Mouse (Mus musculus): ENCODE measurements at regions not wholly inside any gene's neighbourhood (a gene's known extent, or its start where the extent isn't known, plus 50 kb on each side); places are given as distances from the start of the nearest gene placed in this dataset.
A peak's percentile ranks its signal among the peaks of the same experiment; 100 is the strongest.
"Not testable (repeated sequence)": the region's sequence is repeated elsewhere in the genome, so short reads cannot be mapped to it uniquely, and the experiment has no call there.

DNA sequence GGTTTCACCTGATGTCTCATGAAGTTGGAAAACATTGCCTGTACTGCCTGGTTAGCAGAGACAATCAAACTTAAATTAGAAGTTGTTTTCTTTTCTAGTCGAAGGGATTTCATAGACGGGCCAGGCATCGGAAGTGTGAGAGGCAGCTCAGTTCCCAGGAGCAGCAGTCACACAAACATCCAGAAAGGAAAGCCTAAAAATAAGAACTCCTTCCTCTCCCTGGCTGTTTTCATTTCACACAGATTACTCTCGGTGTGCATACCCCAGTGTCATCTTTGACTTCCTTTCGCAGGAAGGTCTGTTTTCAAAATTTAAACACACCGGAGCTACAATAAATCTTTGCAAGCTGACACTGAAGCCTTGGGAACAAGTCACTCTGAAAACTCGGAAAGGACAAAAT, 818.7 kb downstream of the Diaph3 start:
- no peak for DNase-seq (ENCODE audit: low spot score in 2 of 2)

DNA sequence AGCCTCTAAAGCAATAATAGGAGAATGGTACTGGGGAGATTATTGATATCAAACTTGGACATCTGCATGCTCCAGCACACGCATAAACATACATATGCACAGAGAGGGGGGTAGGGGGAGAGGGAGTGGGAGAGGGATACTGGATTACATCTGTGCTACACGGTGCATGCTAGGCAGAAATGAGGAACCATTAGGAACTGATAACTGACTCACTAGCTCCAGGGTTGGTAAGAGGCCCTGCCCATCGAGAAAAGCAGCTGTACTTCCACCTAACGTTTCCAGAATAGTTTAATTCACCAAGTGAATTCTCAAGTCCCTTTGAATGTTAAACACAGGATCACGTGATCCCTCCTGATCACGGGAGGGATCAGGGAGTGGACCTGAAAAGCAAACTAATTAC, 825.1 kb downstream of the Diaph3 start:
- DNase-seq (ENCODE audit: low spot score in 2 of 2), result no peak

DNA sequence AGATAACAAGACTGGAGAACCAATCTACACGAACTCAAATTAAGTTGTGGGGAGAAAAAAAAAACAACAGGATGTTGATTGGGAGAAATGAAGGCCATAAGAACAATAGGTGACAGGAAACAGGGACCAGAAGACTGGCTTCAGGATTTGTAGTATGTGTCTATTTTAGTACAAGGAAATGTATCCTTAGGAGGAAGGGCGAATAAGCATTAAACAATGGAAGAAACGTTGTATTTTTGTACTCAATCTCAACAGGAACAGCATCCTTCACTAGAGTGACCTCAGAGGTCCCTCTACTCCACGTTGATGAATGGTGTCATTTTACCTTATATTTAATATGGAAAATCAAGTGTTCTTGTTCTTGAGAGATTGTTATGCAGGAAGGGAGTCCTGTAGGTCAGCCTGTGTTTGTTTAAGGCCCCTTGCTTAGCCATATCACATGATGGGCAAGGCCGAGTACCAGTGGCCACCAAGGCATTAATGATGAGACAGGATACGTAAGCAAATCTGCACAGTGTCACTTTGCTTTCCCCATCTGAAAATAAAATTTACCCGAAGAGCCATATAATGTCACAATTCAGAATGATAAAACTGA, 832.0 kb downstream of the Diaph3 start:
- no peak for DNase-seq (ENCODE audit: low spot score in 2 of 2)

DNA sequence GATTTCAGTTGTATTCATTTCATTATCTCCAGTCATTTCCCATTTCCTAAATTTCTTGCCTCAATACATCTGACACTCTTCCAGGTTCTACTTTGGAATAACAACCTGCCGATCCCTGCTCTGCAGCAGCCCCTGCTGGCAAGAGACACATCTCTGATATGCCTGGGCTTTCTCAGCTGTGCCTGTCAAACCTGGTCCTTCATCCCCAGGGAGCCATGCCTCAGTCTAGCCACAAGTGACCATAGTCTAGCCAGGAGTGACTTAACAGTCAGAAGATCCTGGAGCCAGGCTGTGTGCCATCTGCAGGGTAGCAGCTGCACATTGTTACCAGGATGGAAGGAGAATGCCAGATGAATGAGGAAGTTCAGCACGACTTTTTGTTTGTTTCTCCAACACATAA, 833.2 kb downstream of the Diaph3 start:
- peak in 1 of 2 experiments; percentile 17 for DNase-seq (ENCODE audit: low spot score in 2 of 2)

DNA sequence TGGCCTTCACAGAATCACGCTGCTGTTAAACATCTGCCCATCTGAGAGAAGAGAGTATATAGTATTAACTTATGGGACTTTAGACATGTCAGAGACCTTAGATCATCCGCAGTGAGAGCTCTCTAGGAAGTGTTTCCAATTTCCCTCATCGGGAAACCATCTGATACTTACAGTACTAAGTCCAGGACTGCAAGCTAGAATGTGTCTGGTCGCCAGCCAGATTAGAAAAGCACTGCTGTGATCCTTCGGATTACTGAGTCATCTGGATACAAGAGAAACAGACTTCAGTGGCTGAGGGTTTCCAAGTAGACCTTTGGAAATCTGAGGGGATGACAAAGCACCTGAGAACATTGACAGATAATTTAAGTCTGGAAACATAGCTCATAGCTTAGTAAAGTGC, 839.4 kb downstream of the Diaph3 start:
- no peak for DNase-seq (ENCODE audit: low spot score in 2 of 2)

DNA sequence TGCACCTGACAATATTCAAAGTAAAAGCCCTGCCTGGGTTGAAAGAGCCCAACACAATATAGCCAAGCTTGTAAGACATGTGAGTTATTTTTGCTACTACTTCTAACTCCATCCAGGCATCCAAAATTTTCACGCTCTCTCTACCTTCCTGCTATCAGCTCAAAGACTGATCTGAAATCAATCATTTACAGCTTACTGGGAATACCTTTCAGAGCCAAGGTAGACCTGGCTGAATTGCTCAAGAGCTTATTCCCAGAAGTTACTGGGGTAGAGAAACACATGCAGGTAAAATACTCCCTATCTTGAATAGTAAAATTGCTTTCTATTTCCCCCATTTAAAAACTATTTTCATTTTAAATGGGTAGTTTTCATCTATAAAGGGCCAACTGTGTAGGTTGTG, 840.2 kb downstream of the Diaph3 start:
- DNase-seq (ENCODE audit: low spot score in 2 of 2), result no peak

DNA sequence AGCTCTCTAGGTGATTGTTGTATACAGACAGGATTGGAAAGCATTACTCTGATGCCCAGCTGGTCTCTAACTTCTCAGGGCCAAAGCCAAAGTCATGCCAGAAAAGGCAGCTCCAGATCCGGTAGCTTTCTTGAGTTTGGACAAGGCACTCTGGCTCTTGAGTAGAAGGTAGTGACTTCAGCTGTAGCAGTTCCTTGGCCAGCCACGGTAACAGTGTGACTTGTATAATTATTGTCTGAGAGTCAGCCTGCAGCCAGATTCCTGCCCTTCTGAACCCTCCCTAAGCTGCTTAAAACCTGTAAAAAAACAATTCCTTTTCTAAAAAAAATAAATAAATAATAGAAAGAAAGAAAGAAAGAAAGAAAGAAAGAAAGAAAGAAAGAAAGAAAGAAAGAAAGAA, 843.0 kb downstream of the Diaph3 start:
- DNase-seq (ENCODE audit: low spot score in 2 of 2), result no peak

DNA sequence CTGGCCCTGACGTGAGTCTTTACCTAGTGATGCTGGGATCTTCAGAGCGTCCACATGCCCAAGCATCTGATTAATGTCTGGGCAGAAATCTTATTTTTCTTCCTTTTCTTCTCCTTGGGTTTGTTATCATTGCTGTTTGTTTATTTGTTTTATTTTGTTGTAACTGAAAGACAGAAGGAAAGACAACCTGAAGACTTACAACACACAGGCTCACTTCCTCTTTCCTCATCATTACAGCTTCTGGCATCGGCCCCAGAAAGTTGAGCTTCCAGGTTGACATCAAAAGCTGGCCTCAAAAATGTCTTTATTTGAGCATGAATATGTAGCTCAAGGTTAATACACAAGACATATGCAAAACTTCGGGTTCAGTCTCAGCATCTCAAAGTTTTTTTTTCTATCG, 846.4 kb downstream of the Diaph3 start:
- DNase-seq (ENCODE audit: low spot score in 2 of 2), result not testable (repeated sequence)

DNA sequence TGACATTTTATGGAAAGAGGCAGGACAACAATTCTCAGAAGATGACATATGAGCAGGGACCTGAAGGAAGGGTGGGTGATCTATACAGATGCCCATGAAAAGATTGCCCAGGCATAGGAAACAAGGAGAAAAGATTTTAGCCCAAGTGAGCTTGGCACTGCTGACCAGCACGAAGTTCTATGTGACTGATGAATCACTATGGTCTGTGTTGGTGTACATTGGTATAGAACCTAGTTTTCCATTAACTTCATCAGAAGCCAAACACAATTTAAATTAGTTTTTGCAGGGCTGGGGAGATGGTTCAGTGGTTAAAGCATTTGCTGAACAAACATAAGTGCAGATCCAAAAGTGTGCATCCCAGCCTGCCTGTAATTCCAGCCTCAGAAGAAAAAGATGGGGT, 847.2 kb downstream of the Diaph3 start:
- DNase-seq (ENCODE audit: low spot score in 2 of 2), result no peak

DNA sequence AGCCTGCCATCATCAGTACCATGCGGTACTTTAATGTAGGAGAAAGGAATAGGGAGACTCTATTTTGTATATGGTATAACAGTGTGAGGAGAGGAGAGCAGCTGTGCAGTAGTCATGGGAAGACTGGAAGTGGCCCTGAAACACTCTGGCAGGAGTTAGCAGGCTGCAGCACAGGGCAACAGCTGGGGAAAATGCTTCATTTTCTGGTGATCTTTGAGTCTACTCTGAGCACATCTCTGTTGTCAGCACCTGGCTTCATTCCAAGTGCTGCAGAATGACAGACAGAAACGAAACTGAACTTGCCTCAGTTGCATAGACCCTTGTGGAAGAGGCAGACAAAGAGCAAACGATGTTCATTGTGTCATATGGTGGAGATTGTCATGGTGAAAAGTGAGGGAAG, 847.7 kb downstream of the Diaph3 start:
- DNase-seq (ENCODE audit: low spot score in 2 of 2), result no peak

DNA sequence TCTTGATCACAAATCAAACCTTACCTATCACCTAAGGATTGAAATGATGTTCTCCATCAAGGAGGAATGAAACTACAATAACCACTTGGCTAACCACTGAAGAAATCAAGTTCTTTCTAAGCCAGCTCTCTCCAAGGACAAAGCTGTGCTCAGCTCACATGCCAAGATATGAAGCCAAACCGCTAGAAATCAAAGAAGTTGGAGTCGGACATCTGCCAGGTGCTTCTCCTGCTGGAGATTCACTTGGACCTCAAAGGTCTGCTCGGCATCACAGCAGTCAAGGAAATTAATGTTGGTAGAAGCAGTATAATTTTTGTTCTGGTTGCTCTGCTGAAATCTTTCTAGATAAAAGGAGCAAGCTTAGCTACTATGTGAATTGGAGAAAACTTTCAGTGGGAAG, 850.5 kb downstream of the Diaph3 start:
- no peak for DNase-seq (ENCODE audit: low spot score in 2 of 2)

DNA sequence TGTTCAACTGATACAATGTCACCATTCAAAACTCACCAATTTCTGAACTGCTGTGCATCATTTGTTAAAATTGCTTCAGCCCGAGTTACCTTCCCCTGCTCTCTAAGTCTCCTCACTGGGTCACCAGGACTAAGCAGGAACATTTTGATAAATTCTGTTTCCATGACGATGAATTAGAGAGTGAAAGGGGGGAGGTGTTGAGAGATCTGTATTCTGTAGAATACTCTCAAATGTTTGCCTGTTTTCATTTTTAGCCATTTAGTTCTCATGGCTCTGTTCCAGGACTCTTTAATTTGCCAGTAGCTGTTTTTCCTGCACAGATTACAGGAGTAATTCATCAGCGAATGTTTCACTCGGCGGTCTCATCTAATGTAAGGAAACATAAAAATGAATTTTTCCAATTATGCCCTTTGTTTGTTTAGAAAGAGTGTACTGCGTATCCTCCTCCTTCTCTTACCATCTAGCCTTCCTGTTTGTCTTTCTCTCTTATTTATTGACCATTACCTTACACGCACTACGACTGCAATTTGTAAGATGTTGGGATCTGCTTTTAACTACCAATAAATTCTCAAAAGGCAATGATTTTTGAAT, 879.3 kb downstream of the Diaph3 start:
- no peak for DNase-seq (ENCODE audit: low spot score in 2 of 2)

DNA sequence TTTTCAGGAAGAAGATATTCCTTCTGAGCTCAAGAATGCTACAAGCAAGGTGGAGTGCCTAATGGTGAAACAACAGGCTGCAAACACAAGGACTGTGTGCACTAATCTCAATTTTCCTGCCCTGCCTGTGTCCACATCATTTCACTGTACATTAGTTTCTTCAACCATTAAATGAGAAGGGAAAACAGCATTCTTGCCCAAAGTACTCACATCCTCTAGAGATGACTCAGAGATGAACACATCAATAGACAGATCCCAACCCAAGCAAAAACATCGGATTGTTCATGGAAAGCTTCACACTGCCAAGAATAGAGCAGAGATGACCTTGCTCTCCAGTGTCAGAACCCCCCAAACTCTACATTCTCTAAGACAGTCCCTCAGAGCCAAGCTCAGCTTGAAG, 886.8 kb downstream of the Diaph3 start:
- DNase-seq (ENCODE audit: low spot score in 2 of 2), result no peak

DNA sequence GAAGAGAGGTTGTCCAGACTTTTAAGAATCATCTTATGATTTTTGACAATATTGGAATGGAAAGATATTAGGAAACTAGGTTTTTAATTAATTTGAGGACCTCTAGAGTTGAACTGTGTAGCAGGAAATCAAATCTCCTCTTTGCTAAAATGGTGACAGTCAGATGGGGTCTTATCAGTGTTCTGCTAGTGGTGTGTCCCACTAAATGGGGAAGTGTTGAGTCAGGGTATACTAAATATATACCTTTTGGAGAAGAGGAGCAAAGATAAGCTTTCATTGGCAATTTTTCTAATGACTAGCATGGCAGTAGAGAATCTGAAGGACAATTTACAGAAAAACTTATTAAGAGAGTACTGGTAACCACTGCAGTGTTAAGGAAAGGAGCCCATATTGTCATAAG, 889.4 kb downstream of the Diaph3 start:
- no peak for DNase-seq (ENCODE audit: low spot score in 2 of 2)

DNA sequence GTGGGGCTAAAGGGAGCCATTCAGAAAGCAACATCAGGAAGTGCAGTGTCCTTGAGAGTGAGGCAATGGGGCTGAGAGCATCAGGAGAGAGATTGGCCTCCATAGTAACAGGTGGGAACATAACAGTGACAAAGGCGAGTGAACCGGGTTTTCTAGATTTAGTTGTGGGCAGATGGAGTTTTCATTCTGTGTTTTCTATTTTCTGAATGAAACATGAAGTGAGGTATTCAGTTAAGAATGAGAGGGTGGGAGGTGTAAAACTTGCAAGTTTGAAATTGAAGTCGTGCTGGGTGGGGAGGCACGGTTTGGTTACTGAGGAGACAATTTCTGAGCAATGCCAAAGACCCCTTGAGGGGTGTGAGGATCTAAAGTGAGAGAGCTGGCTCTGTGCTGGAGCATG, 893.3 kb downstream of the Diaph3 start:
- DNase-seq (ENCODE audit: low spot score in 2 of 2), result no peak

DNA sequence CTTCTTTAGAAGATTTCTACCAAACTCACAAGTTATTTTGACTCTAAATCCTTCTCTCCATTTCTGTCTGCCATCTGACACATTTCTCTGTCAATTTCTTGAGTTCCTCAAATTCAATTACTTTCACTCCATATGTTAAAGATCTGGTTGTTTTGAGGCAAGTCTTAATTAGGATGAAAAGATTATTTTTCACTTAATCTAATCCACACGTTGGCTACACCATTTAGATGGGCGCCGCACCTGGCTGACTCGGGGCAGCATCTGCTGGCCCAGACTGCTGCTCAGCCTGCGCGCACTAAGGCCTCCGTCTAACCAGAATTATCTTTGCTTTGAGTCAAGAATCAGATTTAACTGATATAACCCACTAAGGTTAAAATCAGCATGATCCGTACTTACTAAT, 894.3 kb downstream of the Diaph3 start:
- no peak for DNase-seq (ENCODE audit: low spot score in 2 of 2)

DNA sequence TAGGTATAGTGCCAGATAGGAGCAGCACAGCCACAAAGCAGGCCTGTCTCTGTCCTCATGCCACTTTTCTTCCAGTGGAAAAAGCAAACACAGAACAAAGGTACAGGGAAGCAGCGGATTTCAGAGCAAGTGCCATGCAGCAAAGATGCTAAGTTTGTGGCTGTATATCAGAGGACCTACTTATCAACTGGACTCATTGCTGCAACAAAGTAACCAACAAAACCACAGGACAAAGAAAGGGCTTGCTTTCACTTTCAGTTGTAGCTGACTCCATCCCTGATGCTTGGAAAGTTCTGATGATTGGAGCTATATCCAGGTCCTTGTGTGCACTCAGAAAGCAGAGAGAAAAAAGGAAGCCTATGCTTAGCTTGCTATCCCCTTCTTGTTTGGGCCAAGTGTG, 897.4 kb downstream of the Diaph3 start:
- DNase-seq (ENCODE audit: low spot score in 2 of 2), result no peak

DNA sequence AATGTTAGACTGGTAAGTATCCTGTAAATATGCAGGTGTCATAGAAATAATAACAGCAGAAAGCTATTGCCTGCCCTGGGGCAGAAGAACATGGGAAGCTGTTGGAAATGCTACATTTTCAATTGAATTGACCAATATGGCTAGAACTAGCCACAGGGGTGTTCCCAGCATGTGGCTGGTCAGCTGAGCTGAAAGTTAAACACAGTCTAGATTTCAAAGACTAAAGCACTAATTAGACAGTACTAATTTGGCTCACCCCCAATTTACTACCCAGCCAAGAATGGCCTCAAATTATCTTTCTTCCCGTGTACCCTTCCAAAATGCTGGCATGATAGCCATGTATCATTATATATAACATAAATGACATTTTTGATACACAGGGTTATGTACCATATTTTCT, 898.2 kb downstream of the Diaph3 start:
- no peak for DNase-seq (ENCODE audit: low spot score in 2 of 2)

DNA sequence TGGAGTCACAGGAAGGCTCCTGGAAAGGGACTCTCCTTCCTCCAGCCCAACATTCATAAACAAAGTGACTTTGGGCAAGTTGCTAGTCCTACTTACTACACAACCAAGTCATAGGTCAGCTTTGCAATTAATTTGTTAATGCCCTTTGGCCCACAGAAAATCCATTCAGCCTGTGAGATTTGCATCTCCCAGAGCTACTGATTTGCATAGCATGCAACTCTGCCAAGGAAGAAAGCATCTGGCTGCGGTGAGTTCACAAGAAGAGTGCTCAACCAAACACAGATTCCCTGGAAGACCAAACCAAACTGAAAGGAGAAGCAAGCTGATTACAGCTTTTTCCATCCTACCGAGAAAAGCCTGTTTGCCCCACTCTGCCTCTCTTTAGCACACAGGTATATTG, 901.9 kb downstream of the Diaph3 start:
- no peak for DNase-seq (ENCODE audit: low spot score in 2 of 2)

DNA sequence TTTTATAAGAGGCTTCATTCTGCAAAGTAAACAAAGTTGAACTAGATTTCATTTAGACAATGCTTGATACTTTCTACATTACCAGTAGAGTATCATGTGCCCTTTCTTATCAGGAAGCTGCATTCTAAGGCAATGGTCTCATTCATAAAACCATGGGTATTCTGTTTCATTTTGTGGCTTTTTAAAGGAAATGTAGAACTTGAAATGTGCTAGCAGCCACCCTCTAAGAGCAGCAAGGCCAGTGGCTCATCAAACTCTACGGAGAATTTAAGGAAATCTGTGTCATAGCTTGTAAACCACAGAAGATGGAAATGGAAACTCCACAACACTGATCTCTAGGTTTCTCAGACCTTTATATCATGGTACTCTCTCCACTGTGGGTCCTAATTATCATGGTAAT, 907.7 kb downstream of the Diaph3 start:
- DNase-seq (ENCODE audit: low spot score in 2 of 2), result no peak

DNA sequence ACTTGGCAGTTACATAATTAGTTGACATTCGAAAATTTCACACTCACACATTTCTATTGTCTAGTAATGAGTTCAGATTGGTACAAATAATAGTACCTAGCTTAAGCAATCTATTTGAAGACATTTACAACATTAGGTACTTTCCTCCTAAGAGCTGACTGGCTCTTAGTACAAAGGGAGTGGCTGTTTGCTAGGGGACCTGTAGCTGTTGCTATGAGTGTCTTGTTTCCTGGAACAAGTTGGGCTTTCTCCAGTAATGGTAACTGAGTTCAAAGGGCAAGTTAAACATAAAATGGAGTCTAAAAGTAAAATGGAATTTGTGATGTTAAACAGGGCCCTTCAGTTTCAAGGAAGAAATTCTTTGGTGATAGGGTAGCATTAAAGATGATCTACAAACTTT, 910.4 kb downstream of the Diaph3 start:
- no peak for DNase-seq (ENCODE audit: low spot score in 2 of 2)

DNA sequence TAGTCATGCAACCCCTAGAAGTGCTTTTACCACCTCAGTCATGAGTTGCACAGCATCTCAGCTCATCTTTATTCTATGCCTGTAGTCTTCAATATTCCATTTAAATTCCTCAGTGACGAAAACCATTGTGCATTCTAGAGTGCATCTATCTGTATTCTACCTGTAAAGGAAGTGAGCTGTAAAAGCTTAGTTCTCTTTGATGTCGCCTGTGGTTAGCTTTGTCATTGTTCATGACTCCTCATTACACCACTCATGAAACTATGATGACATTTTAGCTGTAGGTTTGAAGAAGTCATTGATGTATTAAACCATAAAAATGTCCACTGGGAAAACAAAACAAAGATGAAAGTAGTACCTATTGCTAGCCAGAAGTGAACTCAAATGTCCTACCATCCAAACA, 911.3 kb downstream of the Diaph3 start:
- no peak for DNase-seq (ENCODE audit: low spot score in 2 of 2)

DNA sequence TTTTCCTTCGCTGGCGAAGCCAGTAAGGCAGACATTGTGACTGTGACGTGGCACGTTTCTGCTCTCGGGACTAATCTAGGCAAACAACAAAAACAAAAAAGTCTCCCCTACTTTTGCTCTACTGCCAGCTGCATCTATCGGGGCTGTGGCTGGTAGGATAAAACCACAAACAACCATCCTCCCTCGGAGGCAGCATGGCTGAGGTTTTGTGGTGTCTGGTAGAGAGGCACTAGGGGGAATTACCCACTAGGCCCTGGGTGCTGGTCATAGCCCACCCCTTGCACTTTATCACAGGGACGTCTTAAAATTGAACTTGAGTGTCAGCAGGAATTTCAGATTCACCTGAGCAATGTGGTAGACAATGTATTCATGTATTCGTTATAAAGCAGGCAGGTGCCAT, 925.3 kb downstream of the Diaph3 start:
- no peak for DNase-seq (ENCODE audit: low spot score in 2 of 2)

DNA sequence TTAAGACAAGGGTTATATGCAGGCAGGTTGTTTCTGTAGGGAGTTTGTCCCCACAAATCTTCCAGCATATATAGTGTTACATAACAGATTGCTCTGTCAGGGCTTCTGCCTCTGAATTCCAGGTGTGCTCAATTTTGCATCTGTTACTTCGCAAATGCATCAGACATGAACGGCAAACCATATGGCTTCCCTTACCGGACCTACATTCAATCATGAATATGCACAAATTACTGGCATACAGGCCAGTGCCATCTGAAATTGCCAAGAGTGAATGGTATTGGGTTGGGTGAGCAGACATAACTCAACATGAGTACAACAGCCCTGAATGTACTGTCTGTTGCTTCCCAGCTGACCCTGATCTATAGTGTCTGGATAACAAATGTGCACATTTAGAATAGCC, 929.4 kb downstream of the Diaph3 start:
- no peak for DNase-seq (ENCODE audit: low spot score in 2 of 2)
